Mouse (Mus musculus) layer of hippocampus, postnatal 14 days (tissue): Measurements from ENCODE around the gene Ankrd13d. TPM values are rescaled to one million over a fixed set of nuclear protein-coding genes. Genes with fewer than 3 reads are reported as not detected.

ENCODE experiments used
- DNase-seq, 2 experiments: peaks; one replicate each; pipeline ENCODE4 v3.0.0; 2021 to 2022; ENCODE audit warnings: low spot score in 2 of 2, mixed read lengths in 1 of 2
- long read RNA-seq, 2 experiments: library from polyadenylated mRNA; stranded (forward); transcript quantifications; one replicate each; pipeline ENCODE4 v2.0.0; 2021
- total RNA-seq, 2 experiments: library from RNA; stranded (reverse); gene quantifications; 2 replicates each; pipeline ENCODE4 v1.2.3; 2021

Ankrd13d gene
- total RNA-seq = 10 to 100 TPM; 70.3 to 81.8 TPM
- long read RNA-seq, experiment 1, transcript Ankrd13d-201 (15 exons, 2,139 nt) = major isoform, 48 of 97 reads
- long read RNA-seq, experiment 1, transcript Ankrd13d-202 (15 exons, 2,131 nt) = minor isoform, 6 of 97 reads
- long read RNA-seq, experiment 1, partial matches to known transcripts = 23 of 97 reads
- long read RNA-seq, experiment 1, other reads (novel, unspliced or antisense) = 19 of 97 reads
- long read RNA-seq, experiment 2, transcript Ankrd13d-201 (15 exons, 2,139 nt) = major isoform, 63 of 139 reads
- long read RNA-seq, experiment 2, partial matches to known transcripts = 53 of 139 reads
- long read RNA-seq, experiment 2, other reads (novel, unspliced or antisense) = 19 of 139 reads

DNA sequence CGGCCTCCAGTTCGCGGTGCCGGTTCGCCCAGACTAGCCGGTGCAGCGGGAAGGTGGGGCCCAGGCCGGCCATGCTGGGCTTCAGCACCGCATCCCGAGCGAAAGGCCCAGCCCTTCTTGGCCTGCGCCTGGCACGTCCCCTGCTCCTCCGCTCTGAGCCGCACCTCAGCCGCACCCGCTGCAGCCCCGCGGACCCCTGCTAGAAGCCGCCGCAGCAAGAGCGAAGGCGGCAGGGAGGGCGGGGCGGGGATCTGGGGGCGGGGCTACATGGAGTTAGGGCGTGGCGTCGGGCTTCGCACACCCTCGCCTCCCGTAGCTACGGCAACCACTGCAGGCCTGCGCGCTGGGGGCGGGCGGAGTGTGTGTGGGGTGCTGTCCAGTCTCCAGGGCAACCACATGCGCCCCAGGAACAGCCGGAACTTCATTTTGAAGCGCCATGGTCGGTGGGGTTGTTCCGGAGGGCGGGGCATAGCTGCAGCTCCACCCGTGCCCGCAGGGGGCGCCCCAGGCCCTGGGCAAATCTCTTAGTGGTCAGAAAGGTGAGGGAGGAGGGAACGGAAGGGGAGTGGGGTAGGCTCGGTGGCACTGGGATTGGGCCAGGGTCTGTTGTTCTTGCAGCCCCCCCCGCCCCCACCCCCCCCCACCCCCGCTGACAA lies at the start of gene Ankrd13d:
Ankrd13d (minus strand) TSS at position 240 of the 656 bp plus-strand sequence.
- peak; percentile 93 to 95 for DNase-seq

DNA sequence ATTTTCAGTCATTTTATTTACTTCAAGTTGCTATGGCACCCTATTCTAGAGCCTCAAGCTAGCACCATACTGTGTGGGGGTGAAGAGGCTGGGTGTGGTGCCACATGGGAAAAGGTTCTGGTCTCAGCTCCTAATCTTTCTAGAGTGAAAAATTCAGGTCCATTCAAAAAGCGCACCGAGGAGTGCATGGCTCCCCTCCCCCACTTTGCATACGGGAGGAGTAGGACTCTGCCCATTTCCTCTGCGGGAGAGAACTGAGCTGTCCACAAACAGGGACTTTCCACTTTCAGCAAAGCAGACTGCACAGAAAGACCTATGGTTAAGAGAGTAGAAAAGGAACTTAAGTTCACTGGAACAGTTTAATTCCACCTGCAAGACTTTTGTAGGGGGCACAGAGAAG lies 49.7 kb upstream of the Ankrd13d start:
- peak; percentile 32 to 49 for DNase-seq

DNA sequence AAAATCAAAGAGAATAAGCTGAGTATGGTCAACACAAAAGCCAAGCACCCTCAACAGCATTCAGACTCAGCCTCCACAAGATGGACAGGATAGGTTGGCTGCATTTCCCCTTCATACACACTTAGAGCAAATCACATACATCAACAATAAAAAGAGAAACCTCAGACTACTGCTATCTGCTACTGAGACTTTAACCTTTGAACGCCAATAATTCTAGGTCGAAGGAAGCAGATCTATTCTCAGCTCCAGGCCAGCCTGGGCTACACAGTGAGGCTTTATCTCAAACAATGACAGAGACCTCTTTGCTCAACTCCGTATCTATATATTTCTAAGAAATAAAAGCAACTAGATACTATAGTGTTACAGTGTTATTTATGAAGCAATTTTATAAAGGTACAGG lies 48.3 kb upstream of the Ankrd13d start:
- no peak for DNase-seq

DNA sequence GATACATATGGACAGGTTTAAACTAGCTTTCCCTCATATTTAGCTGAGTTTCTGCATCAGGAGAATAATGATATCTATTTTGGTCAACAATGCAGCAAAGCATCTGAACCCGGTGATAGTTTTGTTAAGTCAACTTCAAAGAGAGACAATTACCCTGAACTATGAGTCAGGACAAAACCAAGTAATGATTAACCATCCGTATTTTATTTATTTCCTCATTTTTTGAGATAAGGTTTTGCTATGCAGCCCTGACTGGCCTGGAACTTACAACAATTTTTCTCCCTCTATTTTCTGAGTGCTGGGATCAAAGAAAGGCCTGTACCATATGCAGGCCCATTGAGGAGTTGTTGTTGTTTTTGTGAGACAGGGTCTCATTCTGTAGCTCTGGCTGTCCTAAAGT lies 47.7 kb upstream of the Ankrd13d start:
- DNase-seq = no peak

DNA sequence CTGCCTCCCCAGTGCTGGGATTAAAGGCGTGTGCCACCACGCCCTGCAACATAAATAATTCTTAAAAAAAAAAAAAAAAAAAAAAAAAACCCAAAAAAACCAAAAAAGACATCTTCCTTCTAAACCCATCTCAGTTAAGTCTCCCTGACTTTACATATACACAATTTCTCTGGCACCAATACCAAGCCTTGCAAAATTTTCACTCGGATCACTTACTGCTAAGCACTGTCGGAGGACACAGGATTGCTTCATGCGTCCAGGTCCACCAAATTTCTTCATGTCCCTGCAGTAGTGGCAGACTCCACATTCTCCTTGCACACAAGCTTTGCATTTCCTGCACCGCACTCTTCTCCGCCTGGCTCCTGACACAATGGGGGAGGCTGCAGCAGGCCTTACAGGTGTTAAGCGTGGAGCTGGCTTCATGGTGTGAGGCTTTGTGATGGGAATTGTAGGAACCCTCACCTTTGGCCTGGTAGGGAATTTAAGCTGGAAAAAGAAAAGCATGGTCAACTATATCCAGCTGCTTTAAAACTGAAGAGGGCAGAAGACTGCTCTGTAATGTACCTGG lies 45.9 kb upstream of the Ankrd13d start:
- no peak for DNase-seq

DNA sequence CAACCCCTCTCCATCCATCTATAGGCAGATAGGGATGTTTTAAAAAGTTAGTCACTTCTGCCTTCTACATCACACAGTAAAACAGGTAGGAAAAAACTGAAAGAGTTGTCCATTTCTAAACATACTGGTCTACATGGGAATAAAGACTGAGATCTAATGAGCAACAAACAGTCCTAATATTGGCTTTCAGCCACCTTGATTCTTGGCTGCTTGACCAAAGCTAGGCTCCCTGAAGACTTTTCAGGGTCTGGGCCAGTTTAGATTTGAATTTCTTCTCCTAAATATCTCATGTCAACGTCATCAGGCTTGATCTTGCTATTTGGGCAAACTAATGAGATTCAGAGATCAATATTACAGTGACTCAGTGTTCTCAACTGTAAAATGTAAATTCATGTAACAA lies 43.9 kb upstream of the Ankrd13d start:
- no peak for DNase-seq

DNA sequence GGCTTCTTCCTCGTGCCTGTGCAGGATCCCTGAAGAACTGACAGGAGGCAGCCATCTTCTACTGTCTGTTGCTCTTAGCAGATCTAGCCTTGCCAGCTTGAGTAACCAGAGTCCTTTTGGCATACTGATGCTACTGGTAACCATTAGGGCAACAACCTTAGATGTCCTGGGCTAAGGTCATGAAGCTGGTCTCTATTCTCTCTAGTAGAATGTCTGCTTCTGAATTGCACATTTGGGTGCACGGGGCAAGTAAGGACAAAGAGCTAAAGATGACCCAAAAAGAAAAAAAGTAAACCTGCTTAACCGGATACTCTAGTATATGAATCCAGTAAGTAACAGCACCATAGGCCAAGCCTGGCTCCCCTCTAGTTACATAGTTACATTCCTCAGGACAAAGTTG lies 43.2 kb upstream of the Ankrd13d start:
- DNase-seq = no peak

DNA sequence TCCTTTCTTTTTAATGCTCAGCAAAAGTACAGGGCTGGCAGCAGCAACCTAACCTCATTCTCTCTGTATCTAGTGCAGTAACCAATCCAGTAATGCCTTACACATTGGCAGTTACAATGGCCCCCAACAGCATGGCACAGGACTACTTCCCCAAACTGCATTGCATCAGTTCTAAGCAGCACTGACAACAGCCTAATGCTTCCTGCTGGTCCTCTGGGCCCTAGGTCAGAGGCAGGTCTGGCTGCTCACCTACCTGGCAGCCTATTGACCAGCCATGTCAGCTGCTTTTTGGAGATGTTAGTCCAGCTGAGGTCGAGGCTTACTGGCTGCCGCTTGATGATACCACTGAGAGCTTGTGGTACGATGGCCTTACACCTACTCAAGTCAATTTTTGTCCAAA lies 39.2 kb upstream of the Ankrd13d start:
- no peak for DNase-seq

DNA sequence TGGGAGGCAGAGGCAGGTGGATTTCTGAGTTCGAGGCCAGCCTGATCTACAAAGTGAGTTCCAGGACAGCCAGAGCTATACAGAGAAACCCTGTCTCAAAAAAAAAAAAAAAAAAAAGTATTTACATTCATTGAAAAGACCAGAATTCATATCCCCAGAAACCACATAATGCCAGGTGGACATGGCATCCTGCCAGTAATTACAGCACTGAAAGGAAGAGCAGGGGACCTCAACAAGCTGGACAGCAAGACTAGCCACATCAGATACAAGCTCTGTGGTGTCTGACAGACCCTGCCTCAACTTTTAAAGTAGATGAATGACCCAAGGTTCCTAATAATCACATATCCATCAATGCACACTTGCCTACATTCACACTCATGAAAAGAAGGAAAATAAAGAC lies 38.7 kb upstream of the Ankrd13d start:
- DNase-seq = no peak

DNA sequence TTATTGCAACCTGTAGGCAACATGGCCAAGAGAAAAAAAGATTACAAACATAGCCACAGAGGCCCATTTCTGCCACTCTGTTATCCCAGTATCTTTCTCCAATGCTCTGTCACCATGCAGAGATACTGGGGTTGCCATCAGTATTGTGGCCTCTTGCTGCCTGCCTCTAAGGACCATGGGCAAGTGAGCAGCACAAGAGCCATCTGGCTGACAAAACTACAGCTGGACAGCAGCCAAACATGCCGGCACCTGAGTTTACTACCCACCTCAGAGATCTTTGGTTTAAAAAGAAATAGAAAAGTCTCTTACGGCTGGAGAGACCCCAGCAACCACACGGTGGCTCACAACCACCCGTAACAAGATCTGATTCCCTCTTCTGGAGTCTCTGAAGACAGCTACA lies 36.3 kb upstream of the Ankrd13d start:
- no peak for DNase-seq

DNA sequence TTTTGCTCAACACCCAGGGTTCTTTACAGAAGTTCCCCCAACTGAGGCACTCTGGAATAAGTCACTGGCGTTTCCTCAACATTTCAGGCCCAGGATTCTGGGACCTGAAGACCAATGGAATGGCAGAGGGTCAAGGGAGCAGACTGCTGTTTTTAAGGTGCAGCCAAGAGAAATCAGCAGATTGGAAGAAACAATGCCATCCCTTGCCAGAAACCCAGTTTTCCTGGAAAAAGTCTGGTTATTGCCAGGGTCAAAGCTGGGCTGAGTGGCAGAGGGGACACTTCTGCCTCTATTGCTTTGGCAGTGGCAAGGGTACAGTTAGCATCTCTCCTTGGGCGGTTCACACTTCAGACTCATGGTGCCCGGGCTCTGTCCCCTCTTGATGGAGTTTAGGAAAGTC lies 34.2 kb upstream of the Ankrd13d start:
- DNase-seq = no peak

DNA sequence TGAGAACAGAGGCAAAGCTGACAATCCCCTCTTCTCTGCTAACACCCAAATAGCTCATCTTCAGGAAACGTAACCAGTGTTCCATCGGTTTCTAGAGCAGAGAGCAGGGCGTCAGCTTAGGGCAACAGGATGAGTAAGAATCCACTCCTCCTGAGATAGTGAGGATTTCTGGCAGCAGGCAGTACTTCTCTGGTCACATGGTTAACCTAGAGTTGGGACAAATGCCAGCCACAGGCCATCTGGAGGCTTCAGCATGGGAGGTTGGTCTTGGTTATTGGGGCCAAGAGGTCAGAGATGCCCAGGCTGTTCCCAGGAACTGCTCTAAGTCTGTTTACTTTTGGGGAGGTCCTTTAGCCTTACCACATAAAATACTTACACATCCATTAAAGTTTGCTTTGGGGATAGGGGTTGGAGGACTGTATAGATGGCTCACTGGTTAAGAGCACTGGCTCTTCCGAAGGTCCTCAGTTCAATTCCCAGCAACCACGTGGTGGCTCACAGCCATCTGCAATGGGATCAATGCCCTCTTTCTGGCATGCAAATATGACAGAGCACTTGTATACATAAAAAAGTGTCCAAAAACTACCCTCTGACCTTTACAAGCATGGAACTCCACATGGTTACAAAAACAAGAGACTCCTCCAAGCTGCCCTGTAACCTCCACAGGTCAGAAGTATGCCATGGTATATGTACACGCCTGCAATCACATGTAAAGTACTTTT lies 32.4 kb upstream of the Ankrd13d start:
- no peak for DNase-seq

DNA sequence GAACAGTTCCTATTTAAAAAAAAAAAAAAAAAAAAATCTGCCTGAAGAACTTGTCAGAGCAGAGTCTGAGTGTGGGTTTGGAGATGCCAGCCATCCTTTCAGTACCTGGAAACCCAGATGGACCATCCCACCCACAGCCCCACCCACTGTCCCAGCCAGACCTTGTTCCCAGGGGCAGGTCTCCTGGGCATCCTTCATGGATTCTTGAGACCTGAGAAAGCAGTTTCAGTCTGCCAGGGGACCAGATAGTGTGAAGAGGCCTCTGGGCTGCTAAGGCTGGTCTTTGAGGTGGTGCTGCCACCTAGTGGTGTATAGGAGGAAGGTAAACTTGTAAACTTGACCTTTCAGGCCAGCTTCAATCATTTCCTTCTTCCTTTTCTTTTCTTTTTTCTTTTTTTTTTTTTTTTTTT lies 26.8 kb upstream of the Ankrd13d start:
- DNase-seq = peak in 1 of 2 experiments; percentile 69

DNA sequence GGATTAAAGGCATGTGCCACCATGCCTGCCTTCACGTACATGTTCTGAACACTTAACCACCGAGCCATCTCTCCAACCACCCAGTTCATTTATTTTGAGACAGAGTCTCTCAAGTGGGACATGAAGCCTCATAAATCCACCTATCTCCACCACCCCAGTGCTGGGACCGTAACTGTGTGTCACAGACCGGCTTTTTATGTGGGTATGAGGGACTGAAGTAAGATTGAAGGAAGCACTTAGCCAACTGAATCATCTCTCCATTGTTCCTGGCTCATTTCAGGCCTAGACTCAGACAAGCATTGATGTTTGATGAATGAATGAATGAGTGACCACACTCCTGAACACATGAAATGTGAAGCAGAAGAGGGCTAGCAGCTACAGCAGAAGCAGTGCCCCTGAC lies 26.4 kb upstream of the Ankrd13d start:
- no peak for DNase-seq

DNA sequence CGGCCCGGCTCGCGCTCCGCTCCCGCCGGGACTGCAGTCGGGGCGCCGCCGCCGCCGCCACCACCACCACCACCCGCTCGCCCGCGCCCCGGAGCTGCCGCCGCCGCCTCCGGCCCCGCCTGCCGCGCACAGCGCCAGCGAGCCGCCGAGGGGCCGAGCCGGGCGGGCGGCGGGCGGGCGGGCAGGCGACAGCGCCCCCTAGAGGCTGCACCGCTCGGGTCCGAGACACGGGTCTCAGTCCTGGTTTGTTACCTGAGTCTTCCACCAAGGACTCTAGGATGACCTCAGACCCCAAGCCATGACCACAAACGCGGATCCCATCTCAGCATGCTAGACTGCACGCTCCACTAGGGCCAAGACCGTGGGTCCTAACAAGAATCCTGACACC lies 23.2 kb upstream of the Ankrd13d start, which contains the start of gene Grk2:
Grk2 (minus strand) TSS at position 33 of the 388 bp plus-strand sequence.
- DNase-seq = peak; percentile 73 to 80

DNA sequence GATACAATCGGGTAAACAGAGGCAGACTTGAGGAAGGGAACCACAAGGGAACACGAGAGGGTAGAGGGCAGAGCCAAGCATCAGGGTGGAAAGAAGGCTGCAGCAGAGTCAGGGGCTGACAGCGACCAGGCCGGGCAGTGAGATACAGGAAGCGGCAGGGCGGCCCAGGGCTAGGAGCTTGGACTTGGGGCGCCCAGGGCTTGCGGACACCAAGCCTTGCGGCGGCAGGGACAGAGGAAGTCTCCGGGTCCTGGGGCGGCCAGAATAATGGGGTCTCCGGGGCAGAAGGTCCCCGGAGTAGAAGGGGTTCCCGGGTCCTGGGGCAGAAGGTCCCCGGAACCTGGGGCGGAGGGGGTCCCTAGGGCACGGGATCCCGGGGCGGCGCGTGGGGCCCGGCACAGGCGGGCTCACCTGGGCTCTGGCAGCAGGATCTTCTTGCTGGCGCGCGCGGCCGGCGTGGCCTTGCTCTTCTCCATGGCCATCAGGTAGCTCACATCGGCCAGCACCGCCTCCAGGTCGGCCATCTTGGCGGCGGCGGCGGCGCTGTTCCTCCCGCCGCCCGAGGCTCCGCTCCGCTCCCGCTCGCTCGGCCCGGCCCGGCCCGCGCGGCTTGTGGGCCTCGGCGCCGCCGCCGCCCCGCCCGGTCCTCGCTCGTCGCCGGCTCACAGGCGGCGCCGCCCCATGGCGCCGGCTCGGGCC lies 22.7 kb upstream of the Ankrd13d start:
- DNase-seq = no peak

DNA sequence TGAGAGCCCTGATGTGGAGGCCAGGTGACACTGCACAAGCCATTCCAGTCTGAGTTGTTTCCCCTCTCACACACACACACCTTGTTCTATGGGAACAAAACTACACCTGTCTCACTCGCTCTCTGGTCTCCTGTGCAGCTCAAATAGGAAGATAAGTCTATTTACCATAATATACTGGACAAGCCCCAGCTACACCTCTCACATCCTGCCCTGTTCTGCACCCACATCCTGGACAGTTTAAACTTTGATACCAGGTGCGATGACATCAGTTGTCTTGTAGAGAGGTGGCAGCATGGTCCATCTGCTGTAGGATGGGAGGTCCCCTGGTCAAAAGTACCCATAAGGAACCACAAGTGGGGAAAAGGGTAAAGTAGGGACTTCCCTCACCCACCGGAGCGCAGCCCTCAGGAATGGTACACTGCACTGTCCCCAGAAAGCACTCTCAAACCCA lies 22.0 kb upstream of the Ankrd13d start:
- no peak for DNase-seq

DNA sequence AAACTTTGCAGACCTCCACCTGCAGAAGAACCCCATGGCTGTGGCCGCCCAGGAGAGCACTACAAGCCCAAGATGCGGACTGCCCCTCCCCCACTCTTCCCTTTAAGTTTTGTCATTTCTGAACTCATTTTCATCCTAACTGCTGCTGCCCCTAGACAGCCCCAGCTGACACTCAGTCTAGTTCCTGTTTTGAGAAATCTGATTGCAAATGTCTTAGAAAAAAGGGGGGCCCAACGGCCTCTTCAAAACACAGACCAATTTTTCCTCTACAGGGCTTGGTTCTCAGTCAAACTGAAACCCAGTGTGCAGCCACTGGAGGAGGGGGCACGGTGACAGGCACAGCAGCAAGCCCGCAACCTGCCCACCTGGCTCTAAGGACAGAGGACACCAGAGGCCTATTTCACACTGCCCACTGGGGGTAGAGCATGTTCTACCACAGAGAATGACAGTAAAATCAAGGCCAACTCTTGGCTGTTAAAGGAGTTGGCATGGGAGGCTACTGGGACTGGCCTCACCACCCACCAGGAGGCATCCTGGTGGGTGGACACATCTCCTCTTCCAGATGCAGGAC lies 21.4 kb upstream of the Ankrd13d start:
- no peak for DNase-seq

DNA sequence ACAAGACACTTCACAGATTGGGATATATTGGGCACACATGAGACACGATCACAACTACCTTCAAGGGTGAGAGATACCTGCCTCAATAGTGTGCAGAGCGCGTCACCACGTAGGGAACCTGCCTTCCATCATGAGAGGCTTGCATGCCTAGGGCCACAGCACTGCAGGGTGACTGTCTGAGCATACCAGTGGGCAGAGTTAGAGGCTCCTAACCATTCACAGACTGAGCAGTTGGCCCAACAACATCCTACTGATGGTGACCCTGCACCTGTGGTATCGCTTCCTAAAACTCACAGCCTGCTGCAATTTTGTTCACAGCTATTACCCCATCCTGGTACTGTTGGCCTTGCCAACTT lies 20.7 kb upstream of the Ankrd13d start:
- no peak for DNase-seq

DNA sequence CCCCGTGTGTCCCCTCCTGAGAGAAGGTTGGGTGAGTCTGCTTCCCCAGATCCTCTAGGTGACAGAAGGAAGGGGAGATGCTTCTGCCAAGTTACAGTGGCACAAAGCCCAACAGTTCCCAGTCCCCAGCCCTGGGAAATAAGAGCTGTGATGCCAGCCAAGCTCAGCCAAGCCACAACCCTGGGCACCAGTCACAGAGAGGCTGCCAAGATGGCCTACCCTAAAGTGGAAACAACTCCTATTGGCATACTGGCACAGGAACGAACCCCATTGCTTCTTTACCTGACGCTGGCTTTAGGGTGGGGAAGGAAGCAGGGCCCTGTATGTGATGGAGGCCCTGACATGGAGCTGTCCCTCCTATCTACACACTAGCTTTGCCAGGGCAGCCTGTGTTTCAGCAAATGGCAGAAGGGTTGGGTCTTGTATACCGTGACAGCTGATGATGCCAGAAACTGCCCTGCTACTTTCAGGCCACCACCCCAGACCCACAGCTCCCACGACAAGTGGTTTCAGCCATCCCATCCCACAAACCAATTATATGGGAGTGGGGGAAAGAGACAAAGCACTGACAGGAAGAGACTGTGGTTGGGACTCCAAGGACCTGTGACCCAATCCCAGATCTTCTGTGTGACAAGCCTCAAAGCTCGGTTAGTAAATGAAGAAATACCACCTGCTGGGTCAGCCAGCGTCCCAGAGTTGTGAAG lies 20.2 kb upstream of the Ankrd13d start:
- peak; percentile 62 to 81 for DNase-seq
